Mouse (Mus musculus): ENCODE results near the gene Olfr178.

The Olfr178 gene

DNA sequence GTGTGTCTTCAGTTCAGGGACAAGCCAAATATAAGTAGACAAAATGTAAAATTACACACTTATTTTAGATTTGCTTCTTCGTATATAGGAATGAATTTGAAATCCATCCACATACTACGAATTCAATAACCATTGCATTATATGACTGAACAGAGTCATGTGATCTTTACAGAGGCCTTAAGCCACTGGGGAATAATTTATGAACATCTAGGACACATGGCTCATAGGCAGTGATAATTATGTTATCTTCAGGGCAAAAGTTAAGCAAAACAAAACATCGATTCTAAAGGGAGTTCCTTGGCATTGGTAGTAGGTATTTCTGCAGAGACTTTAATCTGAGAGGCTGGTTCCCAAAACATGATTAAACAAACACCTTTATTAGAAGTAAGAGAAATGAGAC lies at the start of gene Olfr178:
Gene Olfr178, minus strand, starts transcription at position 101 of the 400 bp plus-strand sequence.
- no peak for DNase-seq (ENCODE audit: low spot score in 2 of 2)

- DNase-seq (ENCODE audit: low spot score in 2 of 2), result no peak
Observed at GRCm38 (mm10) chr16:58929292-58929691, 37.4 kb upstream of the Olfr178 start, which contains the start of gene Olfr180. Olfr180 (minus strand) TSS chr16:58929392.

DNA sequence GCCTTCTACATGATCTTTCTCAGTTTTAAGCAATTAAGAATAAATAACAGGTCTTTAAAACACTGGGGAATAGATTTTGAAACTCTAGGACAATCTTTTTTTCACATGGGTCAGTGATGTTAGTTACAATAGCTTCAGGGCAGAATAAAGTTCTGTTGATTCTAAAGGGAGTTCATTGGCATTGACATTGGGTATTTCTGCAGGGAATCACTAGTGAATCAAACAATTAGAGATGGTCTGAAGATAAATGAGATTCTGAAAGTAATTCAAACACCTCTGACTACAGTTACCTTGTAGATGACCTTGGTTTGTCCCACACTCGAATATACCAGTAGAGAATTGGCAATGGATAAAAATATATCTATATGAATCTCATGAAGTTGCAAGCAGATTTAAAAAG lies 36.8 kb upstream of the Olfr178 start, which contains the start of gene Olfr181:
Gene Olfr181, minus strand, starts transcription at position 101 of the 400 bp plus-strand sequence.
- DNase-seq (ENCODE audit: low spot score in 2 of 2), result no peak

- DNase-seq (ENCODE audit: low spot score in 2 of 2), result no peak
Observed at GRCm38 (mm10) chr16:58884416-58884815, 7.4 kb downstream of the Olfr178 start.

- DNase-seq (ENCODE audit: low spot score in 2 of 2), result no peak
Observed at GRCm38 (mm10) chr16:58874668-58875067, 17.2 kb downstream of the Olfr178 start, which contains the start of gene Olfr177. Olfr177 (minus strand) TSS chr16:58874768.

DNA sequence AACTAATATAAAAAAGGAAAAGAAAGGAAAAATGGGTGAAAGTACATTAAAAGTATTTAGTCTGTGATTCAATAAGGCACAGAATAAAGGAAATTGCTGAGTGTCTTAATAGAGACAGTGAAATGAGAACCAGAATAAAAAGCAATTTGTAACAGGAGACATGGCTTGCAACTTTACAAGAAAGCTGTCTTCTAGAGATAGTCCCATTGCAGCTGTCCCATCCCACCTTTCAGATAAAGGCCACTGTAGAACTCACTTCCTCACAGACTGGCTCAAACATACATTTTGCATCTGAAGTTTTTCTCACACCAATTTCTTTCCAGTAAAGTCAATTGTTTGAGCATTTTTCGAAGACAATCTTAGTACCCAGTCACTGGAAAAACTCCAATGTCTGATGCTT lies 30.4 kb downstream of the Olfr178 start:
- DNase-seq (ENCODE audit: low spot score in 2 of 2), result no peak

DNA sequence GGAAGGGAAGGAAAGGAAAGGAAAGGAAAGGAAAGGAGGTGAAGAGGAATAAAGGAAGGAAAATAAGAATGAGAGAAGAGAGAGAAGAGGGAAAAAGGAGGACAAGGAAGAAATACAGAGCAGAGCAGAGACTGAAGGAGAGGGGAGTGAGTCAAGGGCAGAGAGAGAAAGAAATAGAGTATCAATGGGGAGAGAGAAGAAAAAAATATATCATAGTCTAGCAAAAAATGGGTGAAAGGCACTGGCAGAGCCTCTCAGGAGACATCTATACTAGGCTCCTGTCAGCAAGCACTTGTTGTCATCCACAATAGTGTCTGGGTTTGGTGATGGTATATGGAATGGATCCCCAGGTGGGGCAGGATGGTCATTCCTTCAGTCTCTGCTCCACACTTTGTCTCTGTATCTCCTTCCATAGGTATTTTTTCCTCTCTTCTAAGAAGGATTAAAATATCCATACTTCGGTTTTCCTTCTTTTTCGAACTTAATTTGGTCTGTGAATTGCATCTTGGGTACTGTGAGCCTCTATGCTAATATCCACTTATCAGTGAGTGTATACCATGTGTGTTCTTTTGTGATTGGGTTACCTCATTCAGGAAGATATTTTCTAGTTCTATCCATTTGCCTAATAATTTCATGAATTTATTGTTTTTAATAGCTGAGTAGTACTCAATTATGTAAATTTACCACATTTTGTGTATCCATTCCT lies 31.7 kb downstream of the Olfr178 start:
- no peak for DNase-seq (ENCODE audit: low spot score in 2 of 2)
